Mouse (Mus musculus): ENCODE measurements around the gene Elp4.

GRCm38 (mm10) chr2:105843151-105843550 is 61.2 kb downstream of the Elp4 start:
- TF ChIP-seq POLR2A (IDR thresholded peaks at IDR 0.05; ENCODE audit: control insufficient read depth, low read depth, low read length) = no peak
- no peak for TF ChIP-seq CTCF (IDR thresholded peaks at IDR 0.05; ENCODE audit: control insufficient read depth, insufficient read depth, insufficient replicate concordance, low read depth, low read length)
